Mouse (Mus musculus): ENCODE measurements around the gene Rtp4. TPM values are rescaled to one million over a fixed set of nuclear protein-coding genes. Genes with fewer than 3 reads are reported as not detected.
A peak's percentile ranks its signal among the peaks of the same experiment; 100 is the strongest.

Gene Rtp4
- polyA plus RNA-seq, 2 experiments, result 3.4 to 3.9 TPM

DNA sequence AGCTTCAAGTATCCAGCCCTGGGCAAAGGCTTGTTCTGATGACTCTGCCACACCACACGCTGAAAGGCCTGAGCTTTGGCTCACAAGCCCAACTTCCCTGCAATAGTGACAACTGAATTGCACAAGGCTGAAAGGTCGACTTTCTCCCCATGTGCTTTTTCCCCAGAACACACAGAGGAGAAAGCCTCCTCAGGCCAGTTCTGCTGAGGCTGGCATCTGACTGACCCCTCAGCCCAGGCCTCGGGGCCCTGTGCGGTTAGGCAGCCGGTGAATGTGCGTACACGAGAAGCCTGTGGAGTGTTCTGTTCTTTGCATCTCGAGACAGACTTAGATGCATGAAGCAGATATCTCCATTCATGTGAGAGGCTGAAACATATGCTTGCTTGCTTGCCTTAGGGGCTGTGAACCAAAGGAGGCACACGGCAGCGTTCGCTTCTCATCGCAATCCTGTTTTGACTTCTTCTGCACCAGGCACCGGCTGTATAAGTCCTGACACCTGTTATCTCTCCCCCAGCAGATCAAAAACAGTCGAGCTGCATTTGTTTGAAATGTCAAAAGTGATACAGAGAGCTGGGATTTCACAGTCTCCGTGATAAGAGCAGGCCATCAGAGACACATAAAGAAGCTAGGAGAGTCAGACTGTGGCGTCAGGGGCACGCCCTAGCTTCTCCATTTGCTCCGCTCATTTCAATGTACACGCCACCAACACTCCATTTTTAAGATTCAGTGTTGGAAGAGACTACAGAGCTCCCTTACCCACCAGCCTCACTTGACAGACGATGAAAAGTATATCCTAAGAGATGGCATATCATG, 2.1 kb upstream of the Rtp4 start:
- H3K9me3 ChIP-seq (ENCODE audit: control insufficient read depth, low read length), result no peaks in the 10 kb centered on the region
- 59% methylated on average over 20 of the region's 20 CpGs for WGBS (ENCODE audit: insufficient replicate concordance)
- peak overlapping the region; percentile 47; the same call in 1 of the 2 replicates for H3K4me2 ChIP-seq (ENCODE audit: low read depth)
- no peak for DNase-seq (ENCODE audit: low read depth in 3 of 3, low spot score in 3 of 3)
- H3K4me1 ChIP-seq (replicated peaks; ENCODE audit: control insufficient read depth in 2 of 2, insufficient read depth in 2 of 2, low read length in 1 of 2), result peaks cover 0 to 22% of the 10 kb centered on the region in 2 experiments; a peak in 2 of 4 replicates
- 0 out of 2 replicates have a peak, but pooled peaks have one; percentile 38 for ATAC-seq (ENCODE audit: insufficient read depth)
- H3K36me3 ChIP-seq (replicated peaks; ENCODE audit: control insufficient read depth, insufficient read depth, low read depth), result no peaks in the 10 kb centered on the region
- TF ChIP-seq EP300 (IDR thresholded peaks at IDR 0.05; ENCODE audit: low read depth) (no peak), CTCF (IDR thresholded peaks at IDR 0.05; ENCODE audit: low read depth) (no peak)
- H3K27ac ChIP-seq, result peak overlapping the region; percentile 27; the same call in 1 of the 2 replicates
- H3K9ac ChIP-seq (replicated peaks), result no peak overlapping the region
- no peaks in the 10 kb centered on the region for H3K27me3 ChIP-seq (ENCODE audit: control insufficient read depth, insufficient read depth, low read length)
- H3K4me3 ChIP-seq (ENCODE audit: insufficient read depth in 1 of 2, low read depth in 2 of 2, low read length in 2 of 2), result no peak overlapping the region

DNA sequence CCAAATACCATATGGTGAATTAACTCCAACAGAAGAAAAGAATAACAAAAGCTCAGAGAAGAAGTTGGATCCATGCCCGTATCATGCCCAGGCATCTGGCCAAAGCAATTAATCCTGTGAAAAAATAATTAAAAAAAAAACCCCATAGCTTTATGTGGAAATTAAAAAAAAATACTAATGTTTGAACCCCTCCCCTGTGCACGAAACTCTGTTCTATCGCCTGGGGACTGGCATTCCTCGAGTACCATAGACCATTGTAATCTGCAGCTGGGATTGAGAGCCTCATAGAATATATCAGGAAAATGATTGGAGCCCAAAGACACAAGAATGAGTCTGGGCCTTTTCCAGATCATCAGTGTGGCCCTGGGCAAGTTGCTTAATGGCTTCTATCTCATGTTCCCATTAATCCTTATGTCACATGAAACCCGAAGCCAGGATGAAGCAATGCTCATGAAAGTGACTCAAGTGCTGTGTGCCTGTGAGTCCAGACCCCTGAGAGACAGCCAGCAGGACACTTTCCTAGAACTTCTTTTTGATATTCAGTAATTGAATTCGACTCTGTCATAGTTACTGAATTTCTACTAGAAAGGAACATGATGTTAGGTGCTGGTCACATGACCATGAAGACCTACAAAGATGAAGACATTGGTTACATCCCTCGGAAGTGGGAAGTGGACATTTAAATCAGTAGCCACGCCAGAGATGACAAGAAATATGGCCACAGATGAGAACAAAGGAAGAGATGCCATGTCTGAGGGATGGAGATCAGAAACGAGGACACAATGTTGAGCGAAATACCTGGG, 1.3 kb upstream of the Rtp4 start:
- ATAC-seq (ENCODE audit: insufficient read depth) (no peak), DNase-seq (ENCODE audit: low read depth in 3 of 3, low spot score in 3 of 3) (no peak)
- peaks cover 0 to 22% of the 10 kb centered on the region in 2 experiments; a peak in 2 of 4 replicates for H3K4me1 ChIP-seq (replicated peaks; ENCODE audit: control insufficient read depth in 2 of 2, insufficient read depth in 2 of 2, low read length in 1 of 2)
- no peak for TF ChIP-seq EP300 (IDR thresholded peaks at IDR 0.05; ENCODE audit: low read depth)
- TF ChIP-seq CTCF (IDR thresholded peaks at IDR 0.05; ENCODE audit: low read depth), result no peak
- H3K36me3 ChIP-seq (replicated peaks; ENCODE audit: control insufficient read depth, insufficient read depth, low read depth), result no peaks in the 10 kb centered on the region
- H3K27ac ChIP-seq, result no peak overlapping the region
- no peaks in the 10 kb centered on the region for H3K27me3 ChIP-seq (ENCODE audit: control insufficient read depth, insufficient read depth, low read length)
- H3K4me2 ChIP-seq (ENCODE audit: low read depth), result peak overlapping the region; percentile 47
- H3K4me3 ChIP-seq (ENCODE audit: insufficient read depth in 1 of 2, low read depth in 2 of 2, low read length in 2 of 2), result peak overlapping the region in 1 of 2 experiments; percentile 35; a peak in 1 of 4 replicates
- no peaks in the 10 kb centered on the region for H3K9me3 ChIP-seq (ENCODE audit: control insufficient read depth, low read length)
- H3K9ac ChIP-seq (replicated peaks), result no peak overlapping the region
- WGBS (ENCODE audit: insufficient replicate concordance), result 51% methylated on average over 10 of the region's 10 CpGs

DNA sequence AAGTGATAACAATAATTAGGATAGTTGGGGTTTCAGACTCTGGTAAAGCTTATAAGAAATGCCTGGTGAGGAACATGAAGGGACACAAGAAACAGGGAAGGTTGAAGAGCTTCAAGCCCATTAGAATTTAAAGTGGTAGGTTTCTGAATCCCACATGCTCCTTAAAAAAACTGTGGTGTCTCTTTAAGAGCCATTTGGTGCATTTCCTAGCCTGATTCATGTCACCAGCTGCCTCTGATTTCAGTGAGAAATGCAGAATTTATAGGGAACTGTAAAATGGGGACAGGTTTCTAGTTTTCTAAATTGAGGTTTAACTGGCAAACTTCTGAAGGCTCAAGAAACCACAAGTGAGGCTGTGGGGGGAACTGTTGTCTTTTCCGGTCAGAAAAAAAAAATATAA, 320 bp upstream of the Rtp4 start:
- ATAC-seq (ENCODE audit: insufficient read depth), result no peak
- Histone ChIP-seq H3K9me3 (ENCODE audit: control insufficient read depth, low read length) (no peaks in the 10 kb centered on the region), H3K4me2 (ENCODE audit: low read depth) (peak overlapping the region; percentile 47), H3K4me3 (ENCODE audit: insufficient read depth in 1 of 2, low read depth in 2 of 2, low read length in 2 of 2) (peak overlapping the region; percentile 35 to 52; a peak in 3 of 4 replicates), H3K36me3 (replicated peaks; ENCODE audit: control insufficient read depth, insufficient read depth, low read depth) (no peaks in the 10 kb centered on the region), H3K4me1 (replicated peaks; ENCODE audit: control insufficient read depth in 2 of 2, insufficient read depth in 2 of 2, low read length in 1 of 2) (peaks cover 0 to 22% of the 10 kb centered on the region in 2 experiments; a peak in 2 of 4 replicates), H3K27ac (no peak overlapping the region), H3K27me3 (ENCODE audit: control insufficient read depth, insufficient read depth, low read length) (no peaks in the 10 kb centered on the region), H3K9ac (replicated peaks) (peak overlapping the region; percentile 18; the same call in 1 of the 2 replicates)
- DNase-seq (ENCODE audit: low read depth in 3 of 3, low spot score in 3 of 3), result no peak
- TF ChIP-seq EP300 (IDR thresholded peaks at IDR 0.05; ENCODE audit: low read depth), result no peak
- no peak for TF ChIP-seq CTCF (IDR thresholded peaks at IDR 0.05; ENCODE audit: low read depth)
- WGBS (ENCODE audit: insufficient replicate concordance), result 10% methylated on average over 1 of the region's 1 CpGs

GRCm38 (mm10) chr16:23521092-23521491, 1.0 kb downstream of the Rtp4 start:
- Histone ChIP-seq H3K9ac (replicated peaks) (no peak overlapping the region), H3K4me3 (ENCODE audit: insufficient read depth in 1 of 2, low read depth in 2 of 2, low read length in 2 of 2) (peak overlapping the region in 1 of 2 experiments; percentile 17; a peak in 1 of 4 replicates), H3K27me3 (ENCODE audit: control insufficient read depth, insufficient read depth, low read length) (no peaks in the 10 kb centered on the region), H3K36me3 (replicated peaks; ENCODE audit: control insufficient read depth, insufficient read depth, low read depth) (no peaks in the 10 kb centered on the region), H3K9me3 (ENCODE audit: control insufficient read depth, low read length) (no peaks in the 10 kb centered on the region), H3K4me1 (replicated peaks; ENCODE audit: control insufficient read depth in 2 of 2, insufficient read depth in 2 of 2, low read length in 1 of 2) (peaks cover 0 to 15% of the 10 kb centered on the region in 2 experiments; a peak in 2 of 4 replicates), H3K27ac (no peak overlapping the region), H3K4me2 (ENCODE audit: low read depth) (peak overlapping the region; percentile 11; the same call in 1 of the 2 replicates)
- no peak for TF ChIP-seq EP300 (IDR thresholded peaks at IDR 0.05; ENCODE audit: low read depth)
- TF ChIP-seq CTCF (IDR thresholded peaks at IDR 0.05; ENCODE audit: low read depth), result no peak
- WGBS (ENCODE audit: insufficient replicate concordance), result 24% methylated on average over 5 of the region's 5 CpGs
- no peak for DNase-seq (ENCODE audit: low read depth in 3 of 3, low spot score in 3 of 3)
- no peak for ATAC-seq (ENCODE audit: insufficient read depth)

Data from liver, embryonic 14.5 days (tissue).